Mouse (Mus musculus) kidney, adult 11 months (tissue): Measurements from ENCODE around the gene Pter.

ENCODE experiments used
- DNase-seq: peaks from one replicate; pipeline ENCODE4 v3.0.0; 2022

Gene Pter

GRCm38 (mm10) chr2:13009261-13009972, 85.6 kb downstream of the Pter start:
- DNase-seq = no peak

GRCm38 (mm10) chr2:13010030-13010459, 86.2 kb downstream of the Pter start:
- no peak for DNase-seq

DNA sequence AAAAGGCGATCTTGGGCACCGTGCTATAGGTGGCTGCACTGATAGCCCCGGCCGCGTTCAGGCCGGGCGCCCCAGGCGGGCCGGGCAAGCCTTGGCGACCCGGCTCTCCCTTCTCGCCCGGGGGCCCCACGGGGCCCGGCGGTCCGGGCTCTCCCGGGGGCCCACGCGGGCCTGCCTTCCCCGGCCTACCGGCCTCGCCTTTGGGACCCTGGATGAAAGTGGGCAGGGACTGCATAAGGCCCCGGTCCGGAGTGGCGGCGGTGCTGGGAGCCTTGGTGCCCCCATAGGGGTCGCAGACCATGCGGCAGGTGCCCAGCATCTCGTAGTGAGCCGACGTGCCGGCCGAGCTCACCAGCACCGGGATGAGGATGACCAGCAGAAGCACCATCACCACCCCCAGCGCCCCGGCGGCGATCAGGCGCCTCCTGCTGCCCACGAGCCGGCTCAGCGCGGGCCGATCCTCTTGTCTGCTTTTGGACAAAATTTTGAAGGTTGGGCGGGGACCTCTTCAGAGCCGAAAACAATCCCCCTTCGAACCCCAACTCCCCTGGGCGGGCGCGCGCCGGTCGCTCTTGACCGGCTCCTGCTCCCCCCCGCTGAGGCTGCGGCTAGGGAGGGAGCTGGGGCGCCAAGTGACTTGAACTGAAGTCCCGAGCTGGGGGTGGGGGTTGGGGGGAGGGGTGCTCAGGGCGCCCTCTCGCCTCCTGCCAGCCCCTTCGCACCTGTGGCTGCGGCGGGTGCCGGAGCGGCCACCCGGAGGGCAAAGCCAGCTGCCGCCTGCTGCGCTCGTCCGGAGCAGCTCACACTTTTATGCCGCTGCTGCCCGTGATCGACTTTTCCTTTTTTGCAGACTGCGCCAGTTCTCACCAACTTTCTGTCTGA, 86.9 kb downstream of the Pter start:
- peak; percentile 17 for DNase-seq

DNA sequence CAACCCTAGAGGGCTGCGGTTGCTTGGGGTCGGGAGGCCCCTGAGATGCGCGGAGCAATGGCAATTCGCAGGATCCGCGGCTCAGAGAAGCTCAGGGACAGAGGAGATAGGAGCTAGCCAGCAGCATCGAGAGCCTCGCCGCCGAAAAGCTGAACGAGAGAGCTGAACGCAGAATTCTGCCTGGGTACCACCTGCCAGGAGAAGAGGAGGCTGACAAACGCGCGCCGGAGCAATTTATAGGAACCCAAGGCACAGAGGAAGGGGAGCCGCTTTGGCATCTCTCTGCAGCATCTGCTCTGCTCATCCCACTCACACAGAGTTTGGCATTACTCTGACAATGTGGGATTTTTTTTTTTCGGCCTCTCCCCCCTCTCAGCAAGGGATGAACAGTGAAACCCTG, 87.6 kb downstream of the Pter start, which contains the start of gene C1ql3:
Gene C1ql3 (minus strand): TSS at position 335 of the 400 bp plus-strand sequence.
- no peak for DNase-seq

DNA sequence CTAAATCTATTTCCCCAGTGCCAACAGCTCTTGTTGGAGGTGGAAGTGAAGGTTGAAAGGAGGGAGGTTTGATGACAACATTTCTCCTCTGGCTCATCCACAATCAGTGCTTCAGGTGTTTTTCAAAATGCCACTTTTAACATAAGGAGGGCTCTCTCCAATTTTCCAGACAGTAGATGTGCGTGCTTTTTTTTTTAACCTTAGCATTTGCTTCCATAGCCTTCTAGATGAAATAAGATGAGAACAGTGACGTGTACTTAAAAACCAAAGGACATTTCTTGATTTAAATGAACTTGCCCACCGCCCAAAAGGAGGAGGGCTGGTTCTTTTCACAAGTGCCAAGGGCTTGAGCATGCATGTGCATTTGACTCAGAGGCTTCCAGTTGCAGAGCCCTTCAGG, 88.1 kb downstream of the Pter start:
- DNase-seq = no peak

DNA sequence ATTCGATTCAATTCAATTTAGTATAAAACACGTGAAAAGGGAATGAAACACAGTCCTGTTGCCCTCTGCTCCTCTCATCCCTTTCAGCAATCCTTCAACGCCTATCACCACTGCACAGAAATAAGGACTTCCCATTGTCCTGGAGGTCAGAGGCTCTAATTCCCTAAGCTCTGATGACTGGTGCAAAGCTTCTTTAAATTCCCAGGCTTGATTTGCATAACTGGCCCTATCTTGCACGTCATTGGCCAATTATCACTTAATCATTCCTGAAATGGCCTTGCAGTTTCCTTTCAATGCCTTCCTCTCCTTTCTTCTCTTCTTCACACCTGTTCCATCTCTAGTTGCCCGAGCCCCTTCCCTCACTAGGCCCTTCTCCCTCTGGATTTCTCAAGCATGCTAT, 94.5 kb downstream of the Pter start:
- DNase-seq = no peak

- DNase-seq = no peak
Observed at GRCm38 (mm10) chr2:13018861-13019260, 95.0 kb downstream of the Pter start.

DNA sequence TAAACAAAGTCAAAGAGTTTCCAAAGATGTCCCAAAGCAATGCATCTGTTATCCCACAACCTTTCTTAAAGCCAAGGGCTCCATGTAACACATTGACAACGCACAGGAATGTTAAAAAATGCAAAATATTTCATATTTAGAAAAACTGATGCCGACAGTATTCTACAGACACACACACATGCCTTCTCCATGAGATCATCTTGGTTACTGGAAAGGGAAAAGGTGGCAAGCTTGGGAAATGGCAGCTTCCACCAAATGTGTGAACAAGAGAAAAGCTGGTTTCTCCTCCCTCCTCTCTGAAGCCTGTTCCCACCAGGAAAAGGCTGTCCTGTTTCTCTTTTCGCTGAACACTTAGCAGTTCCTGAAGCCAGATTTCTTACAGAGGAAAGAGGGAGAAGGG, 114.9 kb downstream of the Pter start:
- no peak for DNase-seq

- no peak for DNase-seq
Observed at GRCm38 (mm10) chr2:13039785-13040184, 115.9 kb downstream of the Pter start.

DNA sequence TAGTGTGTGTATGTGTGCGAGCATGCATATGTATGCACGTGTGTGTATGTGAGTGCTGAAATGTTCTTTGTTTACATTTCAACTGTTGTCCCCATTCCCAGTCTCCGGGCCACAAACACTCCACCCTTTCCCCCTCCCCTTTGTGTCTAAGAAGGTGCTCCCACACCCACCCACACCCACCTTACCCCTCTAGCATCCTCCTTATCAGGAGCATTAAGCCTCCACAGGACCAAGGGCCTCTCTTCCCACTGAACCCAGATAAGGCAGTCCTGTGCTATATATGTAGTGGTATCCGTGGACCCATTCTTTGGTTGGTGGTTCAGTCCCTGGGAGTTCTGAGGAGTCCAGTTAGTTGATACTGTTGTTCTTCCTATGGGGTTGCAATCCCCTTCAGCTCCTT, 120.7 kb downstream of the Pter start:
- no peak for DNase-seq

- DNase-seq = no peak
Observed at GRCm38 (mm10) chr2:13048649-13049048, 124.8 kb downstream of the Pter start.
